Mouse (Mus musculus) CH12.LX (cell line): Measurements from ENCODE around the gene Jph2.

Experiments used
- CTCF ChIP-seq, 2 experiments: IDR thresholded peaks in 1 of 2; conservative IDR thresholded peaks in 1 of 2; 2 replicates each; pipeline ENCODE4 v1.5.1; 2011 to 2012; ENCODE audit warnings: low read depth in 2 of 2, low read length in 2 of 2, improper control_type of control experiment in 1 of 2, inconsistent platforms in 1 of 2, mild to moderate bottlenecking in 1 of 2, moderate library complexity in 1 of 2
- EP300 ChIP-seq: IDR thresholded peaks from 2 replicates; pipeline ENCODE4 v1.6.1; 2011; ENCODE audit warnings: low read length, improper control_type of control experiment
- HCFC1 ChIP-seq: IDR thresholded peaks from 2 replicates; pipeline ENCODE4 v1.6.1; 2012; ENCODE audit warnings: low read depth, mild to moderate bottlenecking, inconsistent platforms, low read length, improper control_type of control experiment
- MAFK ChIP-seq: IDR thresholded peaks from 2 replicates; pipeline ENCODE4 v1.6.1; 2011; ENCODE audit warnings: low read length, improper control_type of control experiment; ENCODE audit not compliant: insufficient replicate concordance
- MAZ ChIP-seq: IDR thresholded peaks from 2 replicates; pipeline ENCODE4 v1.6.1; 2012; ENCODE audit warnings: low read depth, mild to moderate bottlenecking, inconsistent platforms, low read length, improper control_type of control experiment, moderate library complexity
- MEF2A ChIP-seq: IDR thresholded peaks from 2 replicates; pipeline ENCODE4 v1.6.1; 2014; ENCODE audit warnings: low read depth, mild to moderate bottlenecking, inconsistent platforms, low read length, improper control_type of control experiment, borderline replicate concordance
- MXI1 ChIP-seq: IDR thresholded peaks from 2 replicates; pipeline ENCODE4 v1.6.1; 2011; ENCODE audit warnings: mild to moderate bottlenecking, low read depth, low read length, improper control_type of control experiment
- NELFE ChIP-seq: IDR thresholded peaks from 2 replicates; pipeline ENCODE4 v1.6.1; 2011; ENCODE audit warnings: low read depth, low read length, improper control_type of control experiment
- NRF1 ChIP-seq: IDR thresholded peaks from 2 replicates; pipeline ENCODE4 v1.6.1; 2014; ENCODE audit warnings: low read depth, mild to moderate bottlenecking, inconsistent platforms, low read length, improper control_type of control experiment, moderate library complexity
- POLR2A ChIP-seq: IDR thresholded peaks from 2 replicates; pipeline ENCODE4 v1.6.1; 2011; ENCODE audit warnings: low read depth, mild to moderate bottlenecking, improper control_type of control experiment, low read length
- RAD21 ChIP-seq: IDR thresholded peaks from 2 replicates; pipeline ENCODE4 v1.6.1; 2011; ENCODE audit warnings: low read depth, mild to moderate bottlenecking, low read length, improper control_type of control experiment, moderate library complexity
- ZKSCAN1 ChIP-seq: IDR thresholded peaks from 2 replicates; pipeline ENCODE4 v1.6.1; 2012; ENCODE audit warnings: low read depth, inconsistent platforms, low read length, improper control_type of control experiment, borderline replicate concordance

- TF ChIP-seq MAFK (no peak), CTCF (conservative IDR thresholded peaks at IDR 0.05 in 1 of 2, IDR thresholded peaks at IDR 0.05 in 1 of 2; ENCODE audit: low read depth in 2 of 2, low read length in 2 of 2) (no peak), POLR2A (no peak), EP300 (no peak), HCFC1 (no peak), RAD21 (no peak), NRF1 (no peak), MAZ (no peak), MXI1 (no peak), NELFE (no peak), MEF2A (no peak), ZKSCAN1 (no peak)
Observed at GRCm38 (mm10) chr2:163424597-163424996, 26.8 kb upstream of the Jph2 start, which contains the start of gene Oser1.
